Mouse (Mus musculus) adrenal gland, postnatal 25 days (tissue): ENCODE data around the gene Trio. TPM values are rescaled to one million over a fixed set of nuclear protein-coding genes. Genes with fewer than 3 reads are reported as not detected.
A peak's percentile ranks its signal among the peaks of the same experiment; 100 is the strongest.

ENCODE experiments used
- DNase-seq: peaks from one replicate; pipeline ENCODE4 v3.0.0; 2021; ENCODE audit warnings: mixed read lengths
- total RNA-seq: library from RNA; stranded (reverse); gene quantifications from 2 replicates; pipeline ENCODE4 v1.2.3, GENCODE M21; 2021

The Trio gene
- total RNA-seq, 1 experiment from 2014 or later: 85.2 TPM

GRCm38 (mm10) chr15:27876327-27876726 lies 149.3 kb downstream of the Trio start:
- DNase-seq: no peak

GRCm38 (mm10) chr15:27875753-27876152 lies 149.9 kb downstream of the Trio start:
- no peak for DNase-seq

- no peak for DNase-seq
Observed at GRCm38 (mm10) chr15:27873747-27874320, 151.8 kb downstream of the Trio start.

- no peak for DNase-seq
Observed at GRCm38 (mm10) chr15:27872286-27872685, 153.4 kb downstream of the Trio start.

GRCm38 (mm10) chr15:27871708-27872107 lies 153.9 kb downstream of the Trio start:
- no peak for DNase-seq

- no peak for DNase-seq
Observed at GRCm38 (mm10) chr15:27871260-27871659, 154.4 kb downstream of the Trio start.

GRCm38 (mm10) chr15:27869001-27869400 lies 156.6 kb downstream of the Trio start:
- no peak for DNase-seq

GRCm38 (mm10) chr15:27867831-27868230 lies 157.8 kb downstream of the Trio start:
- DNase-seq: no peak

GRCm38 (mm10) chr15:27866471-27866870 lies 159.2 kb downstream of the Trio start:
- DNase-seq: no peak

GRCm38 (mm10) chr15:27866053-27866452 lies 159.6 kb downstream of the Trio start:
- DNase-seq: no peak

- no peak for DNase-seq
Observed at GRCm38 (mm10) chr15:27864397-27864796, 161.3 kb downstream of the Trio start.

GRCm38 (mm10) chr15:27862949-27863348 lies 162.7 kb downstream of the Trio start:
- no peak for DNase-seq

- no peak for DNase-seq
Observed at GRCm38 (mm10) chr15:27860439-27860838, 165.2 kb downstream of the Trio start.

- DNase-seq: no peak
Observed at GRCm38 (mm10) chr15:27859590-27859989, 166.1 kb downstream of the Trio start.

GRCm38 (mm10) chr15:27859115-27859514 lies 166.5 kb downstream of the Trio start:
- no peak for DNase-seq

GRCm38 (mm10) chr15:27858179-27858819 lies 167.3 kb downstream of the Trio start:
- DNase-seq: no peak

- DNase-seq: no peak
Observed at GRCm38 (mm10) chr15:27857242-27857641, 168.4 kb downstream of the Trio start.

- DNase-seq: no peak
Observed at GRCm38 (mm10) chr15:27856050-27856787, 169.4 kb downstream of the Trio start.

GRCm38 (mm10) chr15:27851312-27851711 lies 174.3 kb downstream of the Trio start:
- no peak for DNase-seq

- peak; percentile 42 for DNase-seq
Observed at GRCm38 (mm10) chr15:27850904-27851303, 174.7 kb downstream of the Trio start.

GRCm38 (mm10) chr15:27849910-27850309 lies 175.7 kb downstream of the Trio start:
- DNase-seq: peak; percentile 70

GRCm38 (mm10) chr15:27841696-27842095 lies 184.0 kb downstream of the Trio start:
- no peak for DNase-seq

GRCm38 (mm10) chr15:27840579-27840978 lies 185.1 kb downstream of the Trio start:
- DNase-seq: no peak

GRCm38 (mm10) chr15:27840125-27840524 lies 185.5 kb downstream of the Trio start:
- no peak for DNase-seq
